Mouse (Mus musculus): ENCODE results near the gene Lmntd1. TPM values are rescaled to one million over a fixed set of nuclear protein-coding genes. Genes with fewer than 3 reads are reported as not detected.

Lmntd1 gene
- total RNA-seq, 2 experiments from 2014 or later, result not detected

DNA sequence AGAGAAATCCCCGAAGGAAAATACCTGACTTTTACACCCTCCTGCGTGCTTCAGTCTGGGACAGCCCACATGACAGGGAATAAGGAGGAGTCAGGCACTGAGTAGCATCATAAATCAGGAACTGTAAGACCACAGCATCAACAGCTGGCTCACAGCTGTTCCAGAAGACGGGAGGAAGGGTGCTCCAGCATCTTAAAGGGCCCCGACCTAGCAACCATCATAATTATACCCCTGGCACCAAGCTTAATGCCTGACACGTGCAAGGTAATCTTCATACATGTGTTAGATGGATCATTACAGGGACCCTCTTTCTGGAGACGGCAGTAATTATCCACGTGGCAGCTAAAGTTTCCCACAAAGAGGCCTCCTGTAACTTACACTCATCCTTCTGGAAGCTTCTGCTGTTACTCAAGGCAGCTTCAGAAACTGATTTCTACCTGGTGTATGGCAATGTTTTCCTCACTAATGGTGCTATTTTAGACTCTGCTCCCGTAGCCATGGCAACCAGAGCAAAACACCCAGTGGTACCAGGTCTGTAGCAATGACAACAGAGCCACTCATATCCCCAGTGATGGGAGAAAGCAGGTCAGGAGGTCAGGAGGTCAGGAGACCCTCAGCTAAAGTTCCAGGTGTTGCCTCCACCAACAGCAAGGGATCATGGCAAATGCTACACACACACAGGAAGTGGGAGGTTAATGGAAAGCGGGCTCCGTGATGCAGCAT, 98.1 kb downstream of the Lmntd1 start:
- no peak for ATAC-seq (replicated peaks; ENCODE audit: low FRiP score, low TSS enrichment, poor library complexity, severe bottlenecking)

DNA sequence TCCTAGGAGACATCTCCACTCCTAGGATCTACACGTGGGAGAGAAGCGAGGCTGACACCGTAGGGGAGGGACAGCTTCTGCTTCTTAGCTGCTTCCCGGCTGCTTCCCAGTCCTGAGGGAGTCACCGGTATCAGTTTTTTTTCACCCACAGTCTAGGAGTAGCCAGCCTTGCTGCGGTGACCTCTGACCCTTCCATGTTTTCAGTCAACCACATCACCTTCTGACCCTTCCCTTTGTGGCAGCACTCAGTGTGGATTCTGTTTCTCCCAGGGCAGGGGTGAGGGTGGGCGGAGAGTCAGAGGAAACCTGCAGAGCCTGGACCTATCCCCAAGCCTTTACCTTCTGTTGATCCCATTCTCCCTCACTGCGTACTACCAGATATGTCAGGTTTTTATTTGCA, 102.9 kb downstream of the Lmntd1 start:
- ATAC-seq (replicated peaks; ENCODE audit: low FRiP score, low TSS enrichment, poor library complexity, severe bottlenecking), result no peak

DNA sequence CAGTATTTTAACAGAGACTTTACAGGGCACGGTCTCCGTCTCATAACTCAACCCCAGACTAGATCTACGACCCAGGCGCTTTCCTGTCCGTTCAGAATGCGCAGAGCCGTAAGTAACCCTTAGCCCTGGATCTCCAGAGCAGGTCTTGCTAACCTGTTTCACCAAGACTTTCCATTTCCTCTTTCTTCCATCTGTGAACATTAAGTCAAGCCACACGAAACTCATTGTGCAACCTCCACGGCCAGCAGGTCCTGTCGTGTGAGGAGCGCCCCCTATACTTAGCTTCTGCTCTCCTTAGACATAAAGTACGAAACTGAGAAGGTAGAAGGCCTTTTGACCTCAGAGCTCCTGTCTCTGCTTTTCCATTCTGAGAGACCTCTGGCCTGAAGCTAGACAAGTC, 105.3 kb downstream of the Lmntd1 start:
- peak; percentile 68 for ATAC-seq (replicated peaks; ENCODE audit: low FRiP score, low TSS enrichment, poor library complexity, severe bottlenecking)

DNA sequence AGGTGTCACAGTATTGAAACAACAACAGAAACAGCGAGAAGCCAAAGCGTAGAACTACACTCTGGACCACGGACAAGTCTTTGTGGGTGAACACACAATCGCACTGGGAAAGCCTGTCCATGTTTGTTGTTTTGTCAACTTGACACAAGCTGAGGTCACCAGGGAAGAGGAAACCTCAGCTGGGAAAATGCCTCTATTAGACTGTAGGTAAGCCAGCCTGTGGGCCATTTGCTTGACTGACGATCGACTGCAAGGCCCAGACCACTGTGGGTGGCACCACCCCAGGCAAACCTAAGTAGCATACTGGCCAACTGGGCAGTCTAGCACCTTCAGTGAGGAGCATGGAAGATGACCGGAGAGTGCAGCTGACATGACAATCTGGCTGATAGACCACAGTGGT, 112.4 kb downstream of the Lmntd1 start:
- ATAC-seq (replicated peaks; ENCODE audit: low FRiP score, low TSS enrichment, poor library complexity, severe bottlenecking), result no peak

DNA sequence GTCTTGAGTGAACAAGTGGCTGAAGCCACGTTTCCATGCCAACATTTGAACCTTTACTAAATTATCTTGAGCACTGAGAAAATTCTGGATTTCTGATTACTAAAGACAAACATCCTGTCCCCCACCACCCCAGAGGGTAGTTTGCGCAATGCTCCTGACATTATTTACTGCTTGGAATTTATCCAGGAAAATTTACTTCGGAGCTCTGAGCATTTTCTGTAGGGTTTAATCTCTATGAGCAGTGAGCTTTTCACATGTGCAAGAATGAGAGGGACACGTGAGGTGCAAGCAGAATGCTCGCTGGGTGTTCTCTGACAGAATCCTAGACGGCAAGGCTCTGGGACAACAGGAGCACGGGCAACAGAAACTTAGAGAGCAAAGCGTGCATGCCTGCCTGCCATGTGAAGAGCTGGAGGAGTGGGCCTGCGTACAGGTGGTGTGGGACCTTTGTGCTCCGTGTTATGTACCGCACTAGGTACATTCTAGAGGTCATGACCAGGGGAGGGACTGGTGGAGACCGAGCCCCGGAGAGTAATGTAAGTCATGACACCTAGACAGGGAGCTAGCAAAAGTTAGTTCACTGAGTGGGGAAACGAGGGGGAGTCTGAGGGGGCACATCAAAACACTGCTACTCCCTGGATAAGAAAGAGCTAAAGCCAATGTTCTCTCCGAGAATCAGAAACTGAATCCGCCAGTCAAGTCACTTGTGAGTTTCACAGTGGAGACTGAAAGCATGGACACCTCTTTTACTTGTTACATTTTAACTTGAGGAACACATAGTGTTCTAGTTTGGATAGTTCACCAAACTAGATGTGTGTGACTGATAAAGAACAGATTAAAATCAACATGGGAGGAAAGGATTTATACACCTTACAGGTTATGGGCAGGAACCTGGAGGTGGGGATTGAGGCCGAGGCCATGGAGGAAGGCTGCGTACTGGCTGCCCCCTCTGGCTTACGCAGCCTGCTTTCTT, 114.3 kb downstream of the Lmntd1 start:
- no peak for ATAC-seq (replicated peaks; ENCODE audit: low FRiP score, low TSS enrichment, poor library complexity, severe bottlenecking)

DNA sequence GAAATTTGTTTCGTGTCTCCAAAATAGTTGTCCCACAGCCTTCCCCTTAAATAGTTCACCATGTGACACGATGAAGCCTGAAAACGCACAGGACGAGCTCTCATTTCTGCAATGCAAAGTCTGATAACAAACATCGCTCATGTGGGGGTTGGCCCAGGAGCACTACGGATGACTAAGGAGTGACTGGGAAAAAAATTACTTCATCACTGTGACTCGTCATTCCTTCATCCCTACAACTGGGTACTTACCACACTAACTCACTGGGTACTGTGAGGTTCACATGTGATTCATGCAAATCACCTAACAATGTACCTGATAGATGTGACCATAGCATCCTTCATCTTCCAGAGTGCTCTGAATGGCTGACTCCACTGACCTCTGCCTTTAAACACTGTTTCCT, 118.4 kb downstream of the Lmntd1 start:
- no peak for ATAC-seq (replicated peaks; ENCODE audit: low FRiP score, low TSS enrichment, poor library complexity, severe bottlenecking)

DNA sequence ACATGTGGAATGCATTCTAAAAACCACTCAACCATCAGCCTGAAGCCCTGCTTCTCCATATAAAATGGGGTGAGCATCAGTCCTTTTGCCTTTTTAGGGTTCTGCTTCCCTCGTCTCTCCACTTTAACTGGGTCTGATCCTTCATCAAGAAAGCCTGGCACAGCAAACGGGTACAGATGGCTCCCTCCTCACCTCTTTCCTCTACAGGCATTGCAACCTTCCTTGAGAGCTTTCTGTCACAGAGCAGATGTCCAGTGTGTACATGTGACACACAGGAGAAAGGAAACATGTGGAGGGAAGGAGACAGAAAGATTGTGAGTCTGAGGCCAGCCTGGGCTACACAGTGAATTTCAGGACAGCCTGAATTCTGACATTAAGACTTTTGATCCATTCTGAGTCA, 125.9 kb downstream of the Lmntd1 start:
- ATAC-seq (replicated peaks; ENCODE audit: low FRiP score, low TSS enrichment, poor library complexity, severe bottlenecking), result no peak

DNA sequence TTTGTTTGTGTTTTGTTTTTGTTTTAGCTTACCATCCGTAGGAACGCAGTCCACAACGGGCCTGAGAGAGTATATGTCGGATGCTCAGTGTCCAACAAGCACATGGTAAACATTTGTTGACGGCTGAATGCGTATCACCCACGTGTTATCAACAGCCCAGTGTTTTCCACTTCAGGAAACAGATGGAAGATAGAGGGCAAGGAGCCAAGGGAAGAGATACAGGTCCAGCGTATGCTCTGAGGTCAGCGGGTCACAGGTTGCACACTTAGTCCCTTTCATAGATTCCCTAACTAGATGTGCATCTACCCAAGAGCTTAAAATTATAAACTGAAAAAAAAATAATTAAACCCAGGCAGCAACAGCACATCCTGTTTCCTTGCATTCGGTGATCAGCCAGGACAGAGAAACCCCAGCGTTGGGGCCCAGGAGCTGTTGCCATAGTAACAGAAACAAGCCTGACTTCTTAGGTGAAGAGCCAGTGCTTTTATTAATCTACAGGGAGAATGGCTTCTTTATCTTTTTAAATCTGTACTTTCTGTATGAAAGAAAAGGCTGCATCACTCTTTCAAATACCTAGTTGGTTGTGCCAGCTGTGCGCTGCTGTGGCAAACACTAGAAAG, 128.0 kb downstream of the Lmntd1 start:
- no peak for ATAC-seq (replicated peaks; ENCODE audit: low FRiP score, low TSS enrichment, poor library complexity, severe bottlenecking)

DNA sequence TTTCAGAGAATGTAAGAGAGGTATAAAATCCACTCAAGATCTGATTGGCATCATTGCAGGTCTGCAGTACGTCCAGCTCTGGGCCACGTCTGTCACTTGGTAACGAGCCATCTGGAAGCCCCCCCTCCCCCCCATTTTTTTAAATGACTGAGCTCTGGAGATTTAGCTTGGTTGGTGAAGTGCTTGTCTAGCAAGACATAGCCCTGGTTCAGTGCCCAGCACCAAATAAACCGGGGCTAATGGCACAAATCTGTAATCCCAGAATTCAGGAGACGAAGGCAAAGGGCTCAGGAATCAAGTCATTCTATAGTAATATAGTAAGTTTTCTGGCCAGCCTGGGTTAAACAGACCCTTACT, 130.8 kb downstream of the Lmntd1 start:
- ATAC-seq (replicated peaks; ENCODE audit: low FRiP score, low TSS enrichment, poor library complexity, severe bottlenecking), result no peak

DNA sequence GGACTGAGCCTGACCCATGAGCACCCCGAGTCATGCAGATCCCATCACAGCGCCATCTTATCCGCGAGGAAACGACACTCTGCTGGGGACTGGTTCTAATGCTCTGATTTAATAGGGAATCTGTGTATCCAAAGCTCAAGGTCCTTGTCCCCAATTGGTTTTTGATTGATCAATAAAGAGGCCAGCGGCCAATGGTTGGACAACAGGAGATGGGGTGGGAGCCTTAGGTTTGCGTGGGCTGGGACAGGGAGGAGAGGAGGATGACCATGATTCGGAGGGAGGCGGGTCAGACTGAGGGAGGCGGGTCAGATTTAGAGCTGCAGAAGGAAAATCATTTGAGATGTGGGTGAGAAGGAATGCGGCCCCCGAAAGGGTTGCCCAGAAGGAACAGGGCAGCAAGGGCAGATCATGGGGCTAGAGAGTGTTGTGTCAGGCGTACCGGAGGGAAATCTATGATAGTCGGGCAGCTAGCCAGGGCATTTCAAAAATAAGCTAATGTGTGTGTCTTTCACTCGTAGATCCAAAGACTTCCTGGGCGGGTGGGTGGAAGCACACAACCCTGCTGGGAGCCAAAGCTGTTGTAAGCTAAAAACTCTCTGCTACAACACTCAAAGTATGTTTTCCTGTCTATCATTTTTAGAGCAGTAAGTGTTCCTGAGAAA, 131.3 kb downstream of the Lmntd1 start:
- no peak for ATAC-seq (replicated peaks; ENCODE audit: low FRiP score, low TSS enrichment, poor library complexity, severe bottlenecking)

DNA sequence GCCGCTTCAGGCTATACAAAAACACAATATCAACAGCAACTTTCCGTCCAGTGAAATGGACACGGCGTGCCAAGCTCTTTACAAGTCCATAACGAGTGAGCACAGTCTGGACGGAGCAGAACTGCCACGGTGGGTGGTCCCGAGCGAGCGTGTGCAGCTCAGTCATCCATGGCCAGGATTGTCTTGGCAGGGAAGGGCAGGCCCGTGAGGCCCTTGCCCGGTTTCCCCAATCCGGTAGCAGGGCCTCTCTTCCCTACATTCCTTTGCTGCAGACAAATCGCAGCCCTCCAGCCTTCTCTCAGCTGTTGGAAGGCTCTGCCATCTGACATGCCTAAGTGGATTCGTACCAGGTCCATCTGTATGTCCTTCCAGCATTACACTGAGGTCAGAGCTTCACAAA, 132.2 kb downstream of the Lmntd1 start:
- no peak for ATAC-seq (replicated peaks; ENCODE audit: low FRiP score, low TSS enrichment, poor library complexity, severe bottlenecking)

DNA sequence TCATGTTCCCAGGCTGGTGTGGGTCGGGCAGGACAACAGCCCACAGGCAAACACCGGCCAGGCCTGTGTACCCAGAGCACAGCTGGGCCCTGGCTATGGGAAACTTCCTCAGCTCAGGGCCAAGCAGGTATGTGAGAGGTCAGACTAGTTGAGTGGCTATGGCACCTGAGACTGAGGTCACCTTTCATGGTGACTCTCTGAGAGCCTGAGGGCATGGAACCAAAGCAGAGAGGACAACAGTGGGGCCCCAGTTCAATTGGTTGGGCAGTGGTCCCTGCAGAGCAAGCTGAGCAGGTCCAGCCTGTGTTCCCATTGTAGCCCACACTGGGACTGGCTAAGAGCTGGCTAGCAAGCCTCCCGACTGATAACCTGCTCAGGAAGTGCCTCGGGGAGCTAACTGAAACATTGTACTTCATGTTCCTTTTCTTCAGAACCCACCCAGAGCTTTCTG, 135.3 kb downstream of the Lmntd1 start:
- no peak for ATAC-seq (replicated peaks; ENCODE audit: low FRiP score, low TSS enrichment, poor library complexity, severe bottlenecking)

DNA sequence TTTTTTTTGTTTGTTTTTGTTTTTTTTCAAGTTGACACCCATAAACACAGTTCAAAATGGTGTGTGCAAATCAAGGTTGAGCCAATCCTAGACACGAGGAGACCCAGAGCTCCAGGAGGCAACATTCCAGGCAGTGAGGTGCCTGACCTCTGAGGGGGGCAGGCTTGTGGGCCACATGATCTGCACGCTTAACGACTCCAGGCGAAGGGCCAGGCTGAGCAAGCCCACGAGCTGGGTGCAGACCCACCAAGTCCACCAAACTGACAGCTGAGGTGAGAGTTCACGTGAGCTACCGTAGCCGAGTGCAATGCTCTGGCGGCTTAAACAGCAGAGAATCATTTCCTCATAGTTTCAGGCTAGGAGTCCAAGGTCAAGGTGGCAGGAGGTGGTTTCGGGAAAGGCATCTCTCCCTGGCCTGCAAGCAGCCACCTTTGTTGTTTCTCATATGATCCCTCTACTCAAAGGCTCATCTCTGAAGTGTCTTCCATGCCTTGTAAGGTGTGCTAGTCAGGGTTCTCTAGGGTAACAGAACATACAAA, 136.7 kb downstream of the Lmntd1 start:
- no peak for ATAC-seq (replicated peaks; ENCODE audit: low FRiP score, low TSS enrichment, poor library complexity, severe bottlenecking)

DNA sequence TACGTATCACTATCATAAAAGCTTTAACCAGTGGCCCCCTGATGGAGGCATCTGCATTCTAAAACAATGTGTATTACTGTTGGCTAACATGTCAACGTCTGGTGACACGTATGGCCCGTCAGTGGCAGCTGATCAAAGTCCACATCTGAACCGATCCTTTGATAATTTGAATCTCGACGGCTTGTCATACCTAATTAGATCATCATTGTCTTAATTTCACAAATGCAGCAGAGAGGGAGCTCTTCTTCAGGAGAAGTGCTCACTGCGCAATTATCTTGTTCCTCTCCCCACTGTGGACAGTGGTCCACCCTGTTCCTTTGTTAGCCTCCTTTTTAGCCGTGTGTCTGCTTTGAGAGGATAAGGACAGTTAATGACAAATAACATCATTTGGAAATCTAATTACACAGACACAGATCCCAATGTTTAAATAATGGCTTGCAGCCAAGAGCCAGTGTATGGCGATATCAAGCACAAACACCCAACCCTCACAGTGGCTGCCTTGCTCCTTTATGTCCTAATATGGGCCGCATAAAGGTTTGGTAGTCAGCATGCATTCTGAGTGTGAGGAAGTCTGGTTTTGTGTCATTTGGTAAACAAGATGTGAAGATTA, 142.4 kb downstream of the Lmntd1 start:
- ATAC-seq (replicated peaks; ENCODE audit: low FRiP score, low TSS enrichment, poor library complexity, severe bottlenecking), result peak; percentile 94

DNA sequence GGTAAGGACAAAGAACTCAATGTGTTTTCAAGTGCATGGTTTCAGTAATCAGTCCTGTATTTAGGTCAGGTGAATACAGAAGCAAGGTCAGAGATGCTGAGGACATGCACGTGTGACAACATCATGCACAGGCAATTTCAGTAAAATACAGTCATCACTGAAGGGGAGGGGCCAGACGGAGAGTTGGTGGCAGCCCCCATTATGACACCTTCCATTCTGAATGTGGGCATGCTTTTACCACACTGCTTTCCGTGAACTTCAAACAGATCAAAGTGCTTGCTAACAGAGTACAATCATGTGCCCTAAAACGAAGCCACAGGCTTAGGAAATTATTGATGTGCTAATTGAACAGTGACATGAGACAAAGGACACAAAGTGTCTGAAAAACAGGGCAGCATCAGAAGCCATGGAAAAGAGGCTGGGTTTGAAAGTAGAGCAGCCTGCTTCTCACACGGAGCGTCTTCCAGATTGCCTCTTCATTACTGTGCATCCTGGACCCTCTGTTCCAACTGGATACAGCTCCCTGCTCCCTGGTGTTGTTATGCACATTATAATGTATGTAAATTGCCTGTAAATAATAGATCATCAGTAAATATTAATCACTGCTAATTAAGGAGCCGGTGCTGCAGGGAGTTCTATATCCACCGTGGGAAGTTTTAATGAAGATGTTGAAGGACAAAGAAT, 144.7 kb downstream of the Lmntd1 start:
- no peak for ATAC-seq (replicated peaks; ENCODE audit: low FRiP score, low TSS enrichment, poor library complexity, severe bottlenecking)

DNA sequence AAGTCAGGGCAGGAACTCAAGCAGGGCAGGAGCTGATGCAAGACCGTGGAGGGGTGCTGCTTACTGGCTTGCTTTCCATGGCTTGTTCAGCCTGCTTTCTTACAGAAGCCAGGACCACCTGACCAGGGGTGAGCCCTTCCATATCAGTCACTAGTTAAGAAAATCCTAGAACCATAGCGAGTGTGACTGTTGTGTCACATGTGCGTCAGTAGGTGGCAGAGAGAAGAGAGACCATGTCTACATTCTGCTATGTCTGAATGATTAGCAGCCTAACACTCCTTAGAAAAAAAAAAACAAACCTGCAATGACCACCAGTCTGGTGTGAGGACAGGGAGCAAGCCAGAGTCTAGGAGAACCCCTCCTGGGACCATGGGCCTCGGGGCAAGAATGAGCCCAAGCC, 150.1 kb downstream of the Lmntd1 start:
- no peak; the same call in 1 of the 2 replicates for ATAC-seq (replicated peaks; ENCODE audit: low FRiP score, low TSS enrichment, poor library complexity, severe bottlenecking)

DNA sequence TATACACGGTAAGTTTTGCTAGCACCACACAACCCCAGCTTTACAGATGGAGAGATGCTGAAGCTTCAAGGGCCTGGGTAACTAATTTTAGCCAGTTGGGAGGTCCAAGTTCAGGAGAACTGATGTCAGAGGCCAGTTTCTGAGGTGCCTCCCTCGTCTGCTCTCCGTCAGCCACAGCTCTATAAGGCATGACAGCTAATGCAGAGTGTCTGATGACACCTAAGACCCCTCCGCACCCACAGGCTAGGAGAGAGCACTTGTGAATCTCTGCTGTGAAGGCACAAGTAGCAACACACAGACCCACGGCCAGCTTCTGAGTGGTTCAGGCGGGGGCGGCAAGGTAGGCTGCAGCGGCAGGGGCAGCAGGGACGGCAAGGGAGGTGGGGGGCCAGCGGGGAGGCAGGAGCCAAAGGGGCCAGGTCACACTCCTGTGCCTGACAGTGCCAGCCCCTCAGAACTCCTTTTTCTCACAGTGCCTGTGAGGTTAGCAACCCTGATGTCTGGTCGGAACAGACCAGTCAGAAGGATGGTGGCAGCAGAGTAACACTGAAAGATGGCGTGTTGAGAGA, 151.4 kb downstream of the Lmntd1 start:
- ATAC-seq (replicated peaks; ENCODE audit: low FRiP score, low TSS enrichment, poor library complexity, severe bottlenecking), result no peak

DNA sequence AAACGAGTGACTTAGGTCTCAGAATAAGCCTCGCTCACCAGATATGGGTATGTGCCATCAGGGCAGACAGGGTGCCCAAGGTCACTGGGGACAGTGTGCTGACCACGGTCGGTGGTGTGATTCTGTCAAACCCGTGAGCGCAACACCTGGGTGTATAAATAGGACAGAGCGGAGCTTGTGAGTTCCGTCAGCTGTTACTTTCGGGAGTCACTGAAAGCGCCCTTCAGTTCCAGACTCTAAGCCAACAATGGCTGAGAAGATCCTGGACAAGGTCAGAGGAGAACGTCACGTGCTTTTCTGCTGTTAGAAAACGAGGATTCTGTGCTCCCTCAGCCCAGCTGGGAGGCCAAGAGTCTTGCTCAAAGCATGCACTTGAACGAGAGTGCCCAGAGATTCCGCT, 157.1 kb downstream of the Lmntd1 start:
- no peak for ATAC-seq (replicated peaks; ENCODE audit: low FRiP score, low TSS enrichment, poor library complexity, severe bottlenecking)

Data from megakaryocyte-erythroid progenitor cell, adult 5-6 weeks (primary cell).